Mouse (Mus musculus) limb, embryonic 15.5 days (tissue): ENCODE results near the gene Commd1. TPM values are rescaled to one million over a fixed set of nuclear protein-coding genes. Genes with fewer than 3 reads are reported as not detected.

Experiments used
- ATAC-seq: fragments of 200-750 bp; cut with Nextera tagmentation; 2 replicates; pipeline ENCODE4 v1.8.0; 2017; ENCODE audit warnings: low read depth, moderate TSS enrichment; ENCODE audit not compliant: insufficient number of reproducible peaks, low FRiP score, low TSS enrichment
- H3K27ac ChIP-seq: fragments of 300-500 bp; sonication (generic); 2 replicates; pipeline ENCODE4 v1.5.1; 2015; ENCODE audit warnings: moderate library complexity, mild to moderate bottlenecking, inconsistent platforms
- H3K27me3 ChIP-seq: fragments of 300-500 bp; sonication (generic); 2 replicates; pipeline ENCODE4 v1.6.1; 2015; ENCODE audit warnings: inconsistent platforms
- H3K36me3 ChIP-seq: fragments of 300-500 bp; sonication (generic); 2 replicates; pipeline ENCODE4 v1.6.1; 2015; ENCODE audit warnings: inconsistent platforms
- H3K4me1 ChIP-seq: fragments of 300-500 bp; sonication (generic); 2 replicates; pipeline ENCODE4 v1.6.1; 2015; ENCODE audit warnings: inconsistent platforms
- H3K4me2 ChIP-seq: fragments of 300-500 bp; sonication (generic); 2 replicates; pipeline ENCODE4 v1.6.1; 2015; ENCODE audit warnings: mild to moderate bottlenecking, inconsistent platforms
- H3K4me3 ChIP-seq: fragments of 300-500 bp; sonication (generic); 2 replicates; pipeline ENCODE4 v1.5.1; 2015; ENCODE audit warnings: mild to moderate bottlenecking, inconsistent platforms
- H3K9ac ChIP-seq: fragments of 300-500 bp; sonication (generic); 2 replicates; pipeline ENCODE4 v1.6.1; 2015; ENCODE audit warnings: inconsistent platforms
- H3K9me3 ChIP-seq: fragments of 300-500 bp; sonication (generic); 2 replicates; pipeline ENCODE4 v1.6.1; 2016; ENCODE audit warnings: inconsistent platforms
- WGBS: fragments of 180-500 bp; shearing (Covaris S2); methylation state at CpG from one replicate; pipeline ENCODE4 v1.1.7; 2015; 5-methylcytosine and 5-hydroxymethylcytosine counted together
- polyA plus RNA-seq: library from polyadenylated mRNA; unstranded; fragments of >200 nt; fragmentation: Nextera tagmentation; extraction: Ambion mirVana; gene quantifications from 2 replicates; pipeline ENCODE4 v1.2.1, GENCODE M21; 2015

Commd1 gene
- polyA plus RNA-seq, 1 experiment from 2014 or later = 348 TPM

GRCm38 (mm10) chr11:22854571-22854970 is 127.6 kb downstream of the Commd1 start:
- no peak overlapping the region for H3K4me3 ChIP-seq
- no peaks in the 10 kb centered on the region for H3K9me3 ChIP-seq
- no peak overlapping the region for H3K27ac ChIP-seq
- 78% methylated on average over 4 of the region's 4 CpGs for WGBS
- peaks cover 16% of the 10 kb centered on the region for H3K4me1 ChIP-seq
- no peak overlapping the region for H3K9ac ChIP-seq
- no peak for ATAC-seq
- peaks cover 20% of the 10 kb centered on the region for H3K27me3 ChIP-seq
- H3K4me2 ChIP-seq = no peak overlapping the region
- no peaks in the 10 kb centered on the region for H3K36me3 ChIP-seq

GRCm38 (mm10) chr11:22853477-22854157 is 128.6 kb downstream of the Commd1 start:
- no peak for ATAC-seq
- H3K27me3 ChIP-seq = peaks cover 13% of the 10 kb centered on the region
- H3K9me3 ChIP-seq = no peaks in the 10 kb centered on the region
- H3K4me1 ChIP-seq = peaks cover 14% of the 10 kb centered on the region
- no peak overlapping the region for H3K27ac ChIP-seq
- no peaks in the 10 kb centered on the region for H3K36me3 ChIP-seq
- no peak overlapping the region for H3K4me3 ChIP-seq
- 63% methylated on average over 2 of the region's 2 CpGs for WGBS
- no peak overlapping the region for H3K9ac ChIP-seq
- no peak overlapping the region for H3K4me2 ChIP-seq

GRCm38 (mm10) chr11:22852510-22852909 is 129.7 kb downstream of the Commd1 start:
- Histone ChIP-seq H3K4me1 (peaks cover 16% of the 10 kb centered on the region), H3K9me3 (no peaks in the 10 kb centered on the region), H3K27me3 (peaks cover 5% of the 10 kb centered on the region; the same call in 1 of the 2 replicates), H3K36me3 (no peaks in the 10 kb centered on the region), H3K4me2 (no peak overlapping the region), H3K4me3 (no peak overlapping the region), H3K27ac (no peak overlapping the region), H3K9ac (no peak overlapping the region)
- 48% methylated on average over 1 of the region's 1 CpGs for WGBS
- no peak for ATAC-seq

GRCm38 (mm10) chr11:22851416-22851815 is 130.8 kb downstream of the Commd1 start:
- H3K9me3 ChIP-seq = no peaks in the 10 kb centered on the region
- H3K9ac ChIP-seq = no peak overlapping the region
- H3K4me3 ChIP-seq = no peak overlapping the region
- 34% methylated on average over 4 of the region's 4 CpGs for WGBS
- no peak overlapping the region for H3K27ac ChIP-seq
- ATAC-seq = no peak
- H3K27me3 ChIP-seq = peaks cover under 1% of the 10 kb centered on the region; the same call in 1 of the 2 replicates
- peaks cover 17% of the 10 kb centered on the region for H3K4me1 ChIP-seq
- no peak overlapping the region for H3K4me2 ChIP-seq
- H3K36me3 ChIP-seq = no peaks in the 10 kb centered on the region

- Histone ChIP-seq H3K27me3 (no peaks in the 10 kb centered on the region), H3K4me2 (no peak overlapping the region), H3K9ac (no peak overlapping the region), H3K36me3 (no peaks in the 10 kb centered on the region), H3K27ac (no peak overlapping the region), H3K4me1 (peaks cover 19% of the 10 kb centered on the region), H3K4me3 (no peak overlapping the region), H3K9me3 (no peaks in the 10 kb centered on the region)
- WGBS = 76% methylated on average over 4 of the region's 4 CpGs
- ATAC-seq = no peak
Observed at GRCm38 (mm10) chr11:22850077-22850476, 132.1 kb downstream of the Commd1 start.

- H3K9me3 ChIP-seq = no peaks in the 10 kb centered on the region
- no peak overlapping the region for H3K9ac ChIP-seq
- no peaks in the 10 kb centered on the region for H3K27me3 ChIP-seq
- no peak overlapping the region for H3K27ac ChIP-seq
- H3K4me3 ChIP-seq = no peak overlapping the region
- peaks cover 19% of the 10 kb centered on the region for H3K4me1 ChIP-seq
- ATAC-seq = no peak
- H3K4me2 ChIP-seq = no peak overlapping the region
- 72% methylated on average over 5 of the region's 5 CpGs for WGBS
- H3K36me3 ChIP-seq = no peaks in the 10 kb centered on the region
Observed at GRCm38 (mm10) chr11:22848649-22849195, 133.5 kb downstream of the Commd1 start.

- Histone ChIP-seq H3K4me3 (no peak overlapping the region), H3K9me3 (no peaks in the 10 kb centered on the region), H3K9ac (no peak overlapping the region), H3K27ac (no peak overlapping the region), H3K36me3 (no peaks in the 10 kb centered on the region), H3K4me2 (no peak overlapping the region), H3K4me1 (peaks cover 19% of the 10 kb centered on the region), H3K27me3 (no peaks in the 10 kb centered on the region)
- 25% methylated on average over 8 of the region's 8 CpGs for WGBS
- no peak for ATAC-seq
Observed at GRCm38 (mm10) chr11:22847732-22848648, 134.2 kb downstream of the Commd1 start.

GRCm38 (mm10) chr11:22846960-22847731 is 135.0 kb downstream of the Commd1 start:
- 55% methylated on average over 8 of the region's 8 CpGs for WGBS
- Histone ChIP-seq H3K9ac (no peak overlapping the region), H3K36me3 (no peaks in the 10 kb centered on the region), H3K4me3 (no peak overlapping the region), H3K4me2 (no peak overlapping the region), H3K9me3 (no peaks in the 10 kb centered on the region), H3K4me1 (peaks cover 19% of the 10 kb centered on the region), H3K27ac (no peak overlapping the region), H3K27me3 (no peaks in the 10 kb centered on the region)
- ATAC-seq = no peak

Other genes starting within 250 kb of the Commd1 start
- 9.8 and 11.6 TPM in 2 replicates for gene B3gnt2, start 121.4 kb downstream of the Commd1 start, polyA plus RNA-seq
- gene Zrsr1, start 10.4 kb downstream of the Commd1 start, polyA plus RNA-seq = 3.3 TPM in 2 replicates
- 9.8 and 12.5 TPM in 2 replicates for gene Gm28048, start 292 bp downstream of the Commd1 start, polyA plus RNA-seq
- gene Cct4, start 8.1 kb upstream of the Commd1 start, polyA plus RNA-seq = 233 and 234 TPM in 2 replicates
- 3.3 and 4.1 TPM in 2 replicates for gene Fam161a, start 25.1 kb upstream of the Commd1 start, polyA plus RNA-seq